Mouse (Mus musculus) G1E (cell line): ENCODE data around the gene Efl1. TPM values are rescaled to one million over a fixed set of nuclear protein-coding genes. Genes with fewer than 3 reads are reported as not detected.
A peak's percentile ranks its signal among the peaks of the same experiment; 100 is the strongest.

Source experiments
- ATAC-seq: 2 replicates; pipeline ENCODE4 v1.8.0; 2016; ENCODE audit warnings: mild to moderate bottlenecking; ENCODE audit not compliant: insufficient number of reproducible peaks, poor library complexity, low FRiP score, severe bottlenecking; ENCODE audit errors: extremely low read depth
- DNase-seq: peaks from one replicate; pipeline ENCODE4 v3.0.0; 2012; ENCODE audit warnings: low spot score
- H3K27me3 ChIP-seq: 2 replicates; pipeline ENCODE4 v1.6.1; 2012; ENCODE audit warnings: mild to moderate bottlenecking, low read length, inconsistent platforms; ENCODE audit not compliant: insufficient read depth
- H3K36me3 ChIP-seq: replicated peaks from 2 replicates; pipeline ENCODE3; 2012; ENCODE audit warnings: mild to moderate bottlenecking, inconsistent platforms
- H3K4me1 ChIP-seq: 2 replicates; pipeline ENCODE4 v1.6.1; 2012; ENCODE audit warnings: low read depth, low read length, inconsistent platforms, mixed read lengths; ENCODE audit not compliant: insufficient read depth
- H3K4me3 ChIP-seq: 2 replicates; pipeline ENCODE4 v1.5.1; 2012; ENCODE audit warnings: low read depth, mild to moderate bottlenecking, inconsistent platforms, low read length, moderate library complexity, mixed read lengths
- H3K9me3 ChIP-seq: replicated peaks from 2 replicates; pipeline ENCODE4 v1.6.1; 2012; ENCODE audit warnings: inconsistent platforms
- CTCF ChIP-seq: IDR thresholded peaks from 2 replicates; pipeline ENCODE4 v1.5.1; 2012; ENCODE audit warnings: low read depth, low read length, inconsistent platforms, mixed read lengths
- GATA1 ChIP-seq: IDR thresholded peaks from 2 replicates; pipeline ENCODE4 v1.6.1; 2012; ENCODE audit warnings: borderline replicate concordance, low read length, inconsistent platforms, mixed read lengths
- GATA2 ChIP-seq: IDR thresholded peaks from 2 replicates; pipeline ENCODE4 v1.6.1; 2012; ENCODE audit warnings: low read depth, low read length, inconsistent platforms, borderline replicate concordance
- POLR2AphosphoS5 ChIP-seq: IDR thresholded peaks from 2 replicates; pipeline ENCODE4 v1.6.1; 2012; ENCODE audit warnings: low read depth, low read length, inconsistent platforms; ENCODE audit not compliant: insufficient replicate concordance
- TAL1 ChIP-seq: conservative IDR thresholded peaks from 2 replicates; pipeline ENCODE4 v1.6.1; 2012; ENCODE audit warnings: low read depth, low read length, inconsistent platforms, mixed read lengths
- polyA plus RNA-seq: library from polyadenylated mRNA; stranded (reverse); fragments of >175 nt; gene quantifications from 2 replicates; pipeline ENCODE4 v1.2.3, GENCODE M21; 2012
- total RNA-seq, 2 experiments: library from RNA; stranded (forward) in 1 of 2; stranded (reverse) in 1 of 2; fragments of 200-1000 nt in 1 of 2; fragments of >200 nt in 1 of 2; fragmentation: Nextera tagmentation in 1 of 2; gene quantifications; 2 replicates each; pipeline ENCODE4 v1.2.3; 2014 to 2017

Efl1 gene
- total and polyA plus RNA-seq, 3 experiments, result 3.7 to 31.9 (median 23.0) TPM

DNA sequence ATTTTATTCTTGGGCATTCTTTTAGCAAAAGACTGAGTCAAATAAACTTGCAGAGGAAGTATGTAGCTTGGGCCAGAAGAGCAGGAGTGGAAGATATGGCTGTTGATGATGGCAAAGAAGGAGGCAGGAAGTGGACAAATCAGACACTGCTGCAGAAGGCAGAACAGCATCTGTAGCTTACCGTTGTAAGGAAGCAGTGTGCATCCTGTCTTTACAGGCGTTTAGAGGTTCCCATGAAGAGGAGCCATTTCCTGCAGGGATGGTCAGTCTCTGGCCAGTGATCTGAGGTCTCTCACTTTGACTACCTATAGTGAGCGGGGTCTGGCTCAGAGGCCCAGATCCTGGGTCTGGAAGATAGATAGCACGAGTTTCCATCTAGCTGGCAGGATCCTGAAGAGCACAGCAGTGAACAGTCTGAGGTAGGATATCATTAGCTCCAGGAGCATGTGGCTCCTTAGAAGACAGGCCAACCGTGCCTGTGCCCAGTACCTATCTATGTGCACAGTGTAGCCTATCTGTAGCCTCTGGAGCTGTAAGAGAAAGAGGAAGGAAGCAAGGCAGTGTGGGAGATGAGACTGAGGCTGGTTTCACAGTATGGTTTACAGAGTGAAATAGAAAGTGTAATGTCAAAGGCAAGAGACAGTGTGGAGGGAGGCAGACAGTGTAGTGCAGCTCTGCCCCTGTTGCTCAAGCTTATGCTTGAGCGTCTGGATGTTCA lies 42.8 kb downstream of the Efl1 start:
- Histone ChIP-seq H3K27me3 (no peaks in the 10 kb centered on the region), H3K36me3 (peaks cover 91% of the 10 kb centered on the region), H3K9me3 (no peaks in the 10 kb centered on the region), H3K4me1 (peaks cover 6% of the 10 kb centered on the region; the same call in 1 of the 2 replicates), H3K4me3 (no peak overlapping the region)
- DNase-seq (no peak), ATAC-seq (peak; percentile 34; the same call in 1 of the 2 replicates)
- TF ChIP-seq GATA2 (no peak), GATA1 (no peak), CTCF (no peak), POLR2AphosphoS5 (no peak), TAL1 (no peak)

DNA sequence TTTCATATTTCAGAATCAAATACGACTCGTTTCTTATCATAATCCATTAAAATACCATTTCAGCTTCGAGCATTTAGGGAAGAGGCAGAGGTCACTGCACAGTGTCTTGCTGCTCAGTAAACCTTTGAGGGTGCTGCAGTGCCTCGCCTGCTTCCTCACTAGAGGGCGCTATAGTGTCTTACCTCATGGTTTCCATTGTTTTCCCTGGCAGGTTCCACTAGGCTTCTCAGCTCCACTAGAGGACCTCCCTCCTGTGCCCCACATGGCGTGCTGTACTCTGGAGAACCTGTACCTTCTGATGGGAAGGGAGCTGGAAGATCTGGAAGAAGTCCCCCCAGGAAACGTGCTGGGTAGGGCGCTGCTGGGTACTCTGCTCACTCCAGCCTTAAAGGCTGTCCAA lies 49.3 kb downstream of the Efl1 start:
- ATAC-seq (no peak), DNase-seq (no peak)
- no peaks in the 10 kb centered on the region for H3K9me3 ChIP-seq
- H3K27me3 ChIP-seq, result no peaks in the 10 kb centered on the region
- H3K36me3 ChIP-seq, result peaks cover 76% of the 10 kb centered on the region
- no peaks in the 10 kb centered on the region for H3K4me1 ChIP-seq
- TF ChIP-seq TAL1, result no peak
- TF ChIP-seq GATA2, result no peak
- no peak for TF ChIP-seq POLR2AphosphoS5
- no peak for TF ChIP-seq GATA1
- TF ChIP-seq CTCF, result peak; percentile 54
- no peak overlapping the region for H3K4me3 ChIP-seq

DNA sequence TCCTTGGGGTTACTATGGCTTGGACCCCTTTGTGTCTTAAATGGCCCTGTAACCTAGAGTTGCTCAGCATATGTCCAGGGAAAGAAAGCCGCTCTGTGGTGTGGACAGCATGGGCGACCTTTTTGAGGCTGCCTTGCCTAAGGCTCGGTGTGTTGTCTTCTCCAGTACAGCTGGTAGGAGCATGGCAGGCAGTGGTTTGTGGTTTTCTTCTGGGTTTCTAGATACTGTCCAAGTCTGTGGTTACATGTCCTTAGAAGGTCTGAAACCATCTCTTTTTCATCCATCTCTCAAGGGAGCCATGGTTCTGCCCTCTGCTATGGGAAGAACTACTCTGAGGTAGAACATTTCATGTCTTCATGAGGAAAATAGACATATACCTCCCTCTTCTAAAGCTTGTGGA lies 50.6 kb downstream of the Efl1 start:
- DNase-seq (no peak), ATAC-seq (no peak)
- no peaks in the 10 kb centered on the region for H3K9me3 ChIP-seq
- peaks cover 69% of the 10 kb centered on the region for H3K36me3 ChIP-seq
- H3K4me1 ChIP-seq, result no peaks in the 10 kb centered on the region
- no peak for TF ChIP-seq GATA1
- TF ChIP-seq GATA2, result no peak
- no peak for TF ChIP-seq TAL1
- no peak for TF ChIP-seq POLR2AphosphoS5
- TF ChIP-seq CTCF, result no peak
- no peak overlapping the region for H3K4me3 ChIP-seq
- no peaks in the 10 kb centered on the region for H3K27me3 ChIP-seq

DNA sequence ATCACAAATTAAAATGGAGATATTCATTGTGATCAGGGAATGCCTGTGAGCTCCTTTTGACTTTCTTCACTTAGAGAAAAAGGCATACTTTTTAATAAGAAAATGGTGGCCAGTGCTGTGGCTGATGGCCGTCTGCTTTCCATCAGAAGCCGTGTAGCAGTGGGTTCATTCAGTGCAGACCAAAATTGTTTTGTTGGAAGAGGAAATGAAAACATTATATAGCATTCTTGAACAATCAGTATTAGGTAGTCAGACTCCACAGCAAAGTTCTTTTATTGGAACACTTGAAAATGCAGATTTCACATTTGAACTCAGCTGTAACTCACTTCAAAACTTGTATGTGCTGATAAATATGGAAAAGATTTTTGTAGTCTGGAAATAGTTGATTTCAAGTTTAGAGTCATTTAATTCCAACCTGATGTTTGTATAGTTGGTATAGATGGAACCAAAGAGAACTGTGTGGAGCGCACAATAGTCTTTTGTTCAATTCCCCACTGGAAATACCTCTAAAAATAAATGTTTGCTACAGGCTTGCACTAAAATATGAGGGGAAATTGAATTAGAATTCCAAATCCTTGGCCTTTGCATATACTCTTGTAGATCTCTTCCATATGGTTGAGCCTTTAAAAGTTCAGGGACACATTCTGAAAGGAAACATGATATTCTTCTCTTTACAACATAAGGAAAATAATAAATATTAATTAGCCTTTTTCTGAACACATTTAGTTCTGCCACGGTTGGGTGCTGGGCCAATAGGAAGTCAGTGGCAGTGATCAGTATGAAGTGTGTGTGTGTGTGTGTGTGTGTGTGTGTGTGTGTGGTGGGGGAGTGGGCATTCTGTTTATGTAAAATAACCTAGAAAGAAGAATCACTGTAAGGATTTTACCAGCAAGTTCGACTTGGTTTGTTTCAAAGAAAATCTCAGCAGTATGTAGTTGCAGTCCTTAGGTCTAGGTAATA lies 54.2 kb downstream of the Efl1 start:
- no peak for TF ChIP-seq GATA2
- TF ChIP-seq TAL1, result no peak
- no peak for TF ChIP-seq CTCF
- Histone ChIP-seq H3K4me3 (no peak overlapping the region), H3K36me3 (peaks cover 66% of the 10 kb centered on the region), H3K4me1 (no peaks in the 10 kb centered on the region), H3K27me3 (no peaks in the 10 kb centered on the region), H3K9me3 (no peaks in the 10 kb centered on the region)
- no peak for ATAC-seq
- no peak for DNase-seq

DNA sequence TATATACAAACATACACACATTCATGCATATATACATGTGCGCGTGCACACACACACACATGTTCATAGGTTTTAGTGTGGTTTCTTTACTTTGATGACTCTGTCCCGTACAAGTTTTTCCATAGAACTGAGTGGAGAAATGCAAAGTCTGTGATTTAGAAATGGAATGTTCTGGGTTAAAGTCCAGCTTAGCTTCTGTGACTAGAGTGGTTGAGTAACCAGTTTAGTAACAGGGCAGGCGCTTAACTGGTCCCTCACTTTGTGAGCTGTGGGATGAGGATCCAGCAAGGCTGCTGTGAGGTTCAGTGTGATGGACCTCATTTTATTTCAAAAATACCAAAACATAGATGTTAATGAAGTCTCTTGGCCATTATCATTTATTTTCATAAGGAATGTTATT lies 60.8 kb downstream of the Efl1 start:
- no peak for TF ChIP-seq GATA2
- no peak for TF ChIP-seq GATA1
- TF ChIP-seq CTCF, result no peak
- no peak for TF ChIP-seq TAL1
- TF ChIP-seq POLR2AphosphoS5, result no peak
- Histone ChIP-seq H3K27me3 (no peaks in the 10 kb centered on the region), H3K9me3 (no peaks in the 10 kb centered on the region), H3K4me3 (no peak overlapping the region), H3K36me3 (peaks cover 68% of the 10 kb centered on the region), H3K4me1 (no peaks in the 10 kb centered on the region)
- ATAC-seq, result no peak
- DNase-seq, result no peak

DNA sequence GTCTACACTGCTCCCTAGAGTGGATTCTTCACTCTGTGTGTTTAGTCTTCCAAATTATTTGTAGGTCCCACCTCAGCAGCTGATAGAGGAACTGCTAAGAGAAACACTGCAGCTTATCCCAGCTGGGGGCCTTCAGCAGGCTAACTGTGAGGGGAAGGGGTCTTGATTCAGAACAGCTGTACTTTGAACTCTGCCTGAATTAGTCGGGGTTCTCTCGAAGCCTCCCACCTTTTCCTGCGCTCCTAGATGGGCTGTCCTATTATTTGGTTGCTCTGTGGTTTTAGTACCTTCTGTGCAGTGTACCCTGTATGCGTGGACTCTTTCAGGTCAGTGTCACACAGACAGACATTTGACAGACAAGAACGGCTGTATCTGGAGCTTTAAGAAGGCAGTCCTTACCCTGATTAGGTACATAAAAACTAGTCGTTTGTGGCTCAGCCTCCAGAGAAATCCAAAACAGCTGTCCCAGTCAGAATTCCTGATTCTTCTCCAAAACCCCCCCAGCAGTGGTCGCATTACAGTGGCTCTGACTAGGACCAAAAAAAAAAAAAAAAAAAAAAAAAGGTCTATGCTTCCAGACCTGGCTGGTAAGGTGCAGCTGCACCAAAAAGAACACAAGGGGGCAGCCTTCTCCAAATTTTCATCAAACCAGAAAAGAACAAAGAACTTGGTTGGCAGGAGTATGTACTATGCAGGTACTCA lies 66.9 kb downstream of the Efl1 start:
- TF ChIP-seq POLR2AphosphoS5, result no peak
- TF ChIP-seq GATA1, result no peak
- peak; percentile 19; the same call in 1 of the 2 replicates for TF ChIP-seq CTCF
- no peak for TF ChIP-seq TAL1
- H3K4me1 ChIP-seq, result no peaks in the 10 kb centered on the region
- H3K36me3 ChIP-seq, result peaks cover 86% of the 10 kb centered on the region
- DNase-seq (no peak), ATAC-seq (no peak)
- H3K9me3 ChIP-seq, result no peaks in the 10 kb centered on the region
- H3K4me3 ChIP-seq, result no peak overlapping the region
- no peaks in the 10 kb centered on the region for H3K27me3 ChIP-seq
